Mouse (Mus musculus) liver, embryonic 13.5 days (tissue): ENCODE measurements around the gene Sirt7. TPM values are rescaled to one million over a fixed set of nuclear protein-coding genes. Genes with fewer than 3 reads are reported as not detected.
"Not testable (repeated sequence)": the region's sequence is repeated elsewhere in the genome, so short reads cannot be mapped to it uniquely, and the experiment has no call there.

ENCODE experiments used
- ATAC-seq: fragments of 200-750 bp; cut with Nextera tagmentation; 2 replicates; pipeline ENCODE4 v1.8.0; 2017; ENCODE audit warnings: low read depth, mild to moderate bottlenecking, moderate number of reproducible peaks, moderate library complexity
- DNase-seq: peaks from one replicate; pipeline ENCODE4 v3.0.0; 2022
- H3K27ac ChIP-seq: fragments of 300-500 bp; sonication (generic); 2 replicates; pipeline ENCODE4 v1.5.1; 2015; ENCODE audit warnings: moderate library complexity, mild to moderate bottlenecking, inconsistent platforms
- H3K27me3 ChIP-seq: fragments of 300-500 bp; sonication (generic); 2 replicates; pipeline ENCODE4 v1.6.1; 2015; ENCODE audit warnings: mild to moderate bottlenecking, inconsistent platforms
- H3K36me3 ChIP-seq: fragments of 300-500 bp; sonication (generic); 2 replicates; pipeline ENCODE4 v1.6.1; 2015; ENCODE audit warnings: mild to moderate bottlenecking, inconsistent platforms
- H3K4me1 ChIP-seq: fragments of 300-500 bp; sonication (generic); replicated peaks from 2 replicates; pipeline ENCODE4 v1.6.1; 2015; ENCODE audit warnings: inconsistent platforms
- H3K4me2 ChIP-seq: fragments of 300-500 bp; sonication (generic); 2 replicates; pipeline ENCODE4 v1.6.1; 2015; ENCODE audit warnings: inconsistent platforms, mild to moderate bottlenecking, moderate library complexity
- H3K4me3 ChIP-seq: fragments of 300-500 bp; sonication (generic); replicated peaks from 2 replicates; pipeline ENCODE4 v1.5.1; 2015; ENCODE audit warnings: mild to moderate bottlenecking, inconsistent platforms
- H3K9ac ChIP-seq: fragments of 300-500 bp; sonication (generic); 2 replicates; pipeline ENCODE4 v1.6.1; 2015; ENCODE audit warnings: mild to moderate bottlenecking, inconsistent platforms
- H3K9me3 ChIP-seq: fragments of 300-500 bp; sonication (generic); replicated peaks from 2 replicates; pipeline ENCODE4 v1.6.1; 2016; ENCODE audit warnings: inconsistent platforms
- WGBS: fragments of 180-500 bp; shearing (Covaris S2); methylation state at CpG from one replicate; pipeline ENCODE4 v1.1.7; 2015; ENCODE audit not compliant: insufficient replicate concordance; 5-methylcytosine and 5-hydroxymethylcytosine counted together
- polyA plus RNA-seq: library from polyadenylated mRNA; unstranded; fragments of >200 nt; fragmentation: Nextera tagmentation; extraction: Ambion mirVana; gene quantifications from 2 replicates; pipeline ENCODE4 v1.2.1, GENCODE M21; 2015

Sirt7 gene
- polyA plus RNA-seq, 1 experiment from 2014 or later = 34.3 TPM

- peak overlapping the region; percentile 99 for H3K4me3 ChIP-seq
- peak overlapping the region; percentile 99 for H3K9ac ChIP-seq
- peak overlapping the region; percentile 98 for H3K4me2 ChIP-seq
- no peaks in the 10 kb centered on the region for H3K27me3 ChIP-seq
- 43% methylated on average over 17 of the region's 17 CpGs for WGBS
- peaks cover 85% of the 10 kb centered on the region for H3K4me1 ChIP-seq
- peak overlapping the region; percentile 95 for H3K27ac ChIP-seq
- ATAC-seq (no peak), DNase-seq (no peak)
- no peaks in the 10 kb centered on the region for H3K9me3 ChIP-seq
- peaks cover 66% of the 10 kb centered on the region for H3K36me3 ChIP-seq
Observed at GRCm38 (mm10) chr11:120598990-120599549, 26.0 kb downstream of the Sirt7 start.

- Histone ChIP-seq H3K27me3 (no peaks in the 10 kb centered on the region), H3K4me2 (peak within 1 kb of the TSS; percentile 98), H3K9me3 (no peaks in the 10 kb centered on the region), H3K4me3 (peak within 1 kb of the TSS; percentile 99), H3K9ac (peak within 1 kb of the TSS; percentile 99), H3K36me3 (peaks cover 68% of the 10 kb centered on the region), H3K27ac (peak within 1 kb of the TSS; percentile 95), H3K4me1 (peaks cover 84% of the 10 kb centered on the region)
- peak; percentile 97 for ATAC-seq
- peak; percentile 92 for DNase-seq
- under 1% methylated on average over 88 of the region's 88 CpGs for WGBS
Observed at GRCm38 (mm10) chr11:120598283-120598989, 26.6 kb downstream of the Sirt7 start, which contains the start of the genes Alyref and Anapc11. Alyref (minus strand) TSS chr11:120598365. Anapc11 (plus strand) TSS chr11:120598421.

GRCm38 (mm10) chr11:120597240-120598235 is 27.5 kb downstream of the Sirt7 start:
- Histone ChIP-seq H3K36me3 (peaks cover 68% of the 10 kb centered on the region), H3K27ac (peak overlapping the region; percentile 95), H3K4me2 (peak overlapping the region; percentile 98), H3K9me3 (no peaks in the 10 kb centered on the region), H3K4me3 (peak overlapping the region; percentile 99), H3K27me3 (no peaks in the 10 kb centered on the region), H3K9ac (peak overlapping the region; percentile 99), H3K4me1 (peaks cover 78% of the 10 kb centered on the region)
- ATAC-seq (peak; percentile 38), DNase-seq (no peak)
- 2% methylated on average over 88 of the region's 99 CpGs for WGBS

GRCm38 (mm10) chr11:120588531-120588930 is 36.5 kb downstream of the Sirt7 start:
- no peaks in the 10 kb centered on the region for H3K9me3 ChIP-seq
- H3K4me1 ChIP-seq = peaks cover 23% of the 10 kb centered on the region
- peak overlapping the region; percentile 40 for H3K9ac ChIP-seq
- no peak overlapping the region for H3K4me2 ChIP-seq
- H3K4me3 ChIP-seq = no peak overlapping the region
- DNase-seq (no peak), ATAC-seq (peak; percentile 60)
- WGBS = 23% methylated on average over 6 of the region's 6 CpGs
- no peaks in the 10 kb centered on the region for H3K27me3 ChIP-seq
- H3K27ac ChIP-seq = peak overlapping the region; percentile 61
- H3K36me3 ChIP-seq = peaks cover 97% of the 10 kb centered on the region

GRCm38 (mm10) chr11:120583937-120584336 is 41.1 kb downstream of the Sirt7 start:
- Histone ChIP-seq H3K36me3 (peaks cover 67% of the 10 kb centered on the region), H3K9ac (no peak overlapping the region), H3K9me3 (no peaks in the 10 kb centered on the region), H3K27ac (no peak overlapping the region), H3K27me3 (no peaks in the 10 kb centered on the region), H3K4me1 (peaks cover 36% of the 10 kb centered on the region), H3K4me3 (no peak overlapping the region), H3K4me2 (no peak overlapping the region)
- 91% methylated on average over 1 of the region's 1 CpGs for WGBS
- ATAC-seq (no peak), DNase-seq (no peak)

- not testable (repeated sequence) for H3K27ac ChIP-seq, H3K4me3 ChIP-seq, DNase-seq, H3K9ac ChIP-seq, H3K4me2 ChIP-seq, H3K27me3 ChIP-seq, H3K9me3 ChIP-seq, ATAC-seq
- Histone ChIP-seq H3K4me1 (peaks cover 39% of the 10 kb centered on the region), H3K36me3 (peaks cover 67% of the 10 kb centered on the region)
- 73% methylated on average over 2 of the region's 2 CpGs for WGBS
Observed at GRCm38 (mm10) chr11:120582982-120583293, 42.1 kb downstream of the Sirt7 start.

- Histone ChIP-seq H3K27ac (peak overlapping the region; percentile 83), H3K4me2 (peak overlapping the region; percentile 90), H3K9me3 (no peaks in the 10 kb centered on the region), H3K4me1 (peaks cover 44% of the 10 kb centered on the region), H3K27me3 (no peaks in the 10 kb centered on the region), H3K9ac (peak overlapping the region; percentile 91), H3K4me3 (peak overlapping the region; percentile 87), H3K36me3 (peaks cover 67% of the 10 kb centered on the region)
- WGBS = 49% methylated on average over 8 of the region's 8 CpGs
- DNase-seq (no peak), ATAC-seq (no peak)
Observed at GRCm38 (mm10) chr11:120582268-120582981, 42.6 kb downstream of the Sirt7 start.

- peaks cover 52% of the 10 kb centered on the region for H3K4me1 ChIP-seq
Observed at GRCm38 (mm10) chr11:120581490-120582267, 43.4 kb downstream of the Sirt7 start, which contains the start of gene Arhgdia. Arhgdia (minus strand) TSS chr11:120581624.

GRCm38 (mm10) chr11:120580871-120581331 is 44.1 kb downstream of the Sirt7 start:
- Histone ChIP-seq H3K4me2 (peak overlapping the region; percentile 90), H3K27ac (peak overlapping the region; percentile 83), H3K4me1 (peaks cover 60% of the 10 kb centered on the region), H3K9ac (peak overlapping the region; percentile 91), H3K27me3 (no peaks in the 10 kb centered on the region), H3K4me3 (peak overlapping the region; percentile 87), H3K36me3 (peaks cover 56% of the 10 kb centered on the region), H3K9me3 (no peaks in the 10 kb centered on the region)
- peak; percentile 44 for DNase-seq
- 0% methylated on average over 41 of the region's 44 CpGs for WGBS
- peak; percentile 64 for ATAC-seq

More at GRCm38 (mm10) chr11:120581490-120582267, 43.4 kb downstream of the Sirt7 start, which contains the start of gene Arhgdia:
- no peaks in the 10 kb centered on the region for H3K9me3 ChIP-seq
- peak; percentile 55 for ATAC-seq
- H3K4me2 ChIP-seq = peak within 1 kb of the TSS; percentile 90
- peaks cover 63% of the 10 kb centered on the region for H3K36me3 ChIP-seq
- H3K4me3 ChIP-seq = peak within 1 kb of the TSS; percentile 87
- peak within 1 kb of the TSS; percentile 83 for H3K27ac ChIP-seq
- H3K27me3 ChIP-seq = no peaks in the 10 kb centered on the region
- peak within 1 kb of the TSS; percentile 91 for H3K9ac ChIP-seq
- 3% methylated on average over 70 of the region's 75 CpGs for WGBS
- peak; percentile 77 for DNase-seq

GRCm38 (mm10) chr11:120580190-120580589 is 44.9 kb downstream of the Sirt7 start:
- Histone ChIP-seq H3K4me2 (peak overlapping the region; percentile 90), H3K27ac (peak overlapping the region; percentile 83), H3K4me1 (peaks cover 65% of the 10 kb centered on the region), H3K27me3 (no peaks in the 10 kb centered on the region), H3K36me3 (peaks cover 48% of the 10 kb centered on the region), H3K4me3 (peak overlapping the region; percentile 87), H3K9me3 (no peaks in the 10 kb centered on the region), H3K9ac (peak overlapping the region; percentile 91)
- WGBS = 40% methylated on average over 7 of the region's 7 CpGs
- no peak for DNase-seq
- ATAC-seq = no peak
